Comparison of ENCODE assay signal across 8 mouse cellular contexts in genomic region chr19:5846154-5846553, GRCm38 (mm10). TPM values are rescaled to one million over a fixed set of nuclear protein-coding genes. Genes with fewer than 3 reads are reported as not detected.
A peak's percentile ranks its signal among the peaks of the same experiment; 100 is the strongest.
DNase-seq lines count a peak whose midpoint lies in the region; ATAC-seq and TF ChIP-seq lines count a peak whose summit lies in the region.

No protein-coding gene starts in this region.

- 1% methylated on average over 7 of the region's 7 CpGs for WGBS in heart, postnatal 0 days
- WGBS in limb, embryonic 12.5 days = 2% methylated on average over 7 of the region's 7 CpGs
- WGBS in olfactory bulb, adult 2 months = under 1% methylated on average over 7 of the region's 7 CpGs

- peak overlapping the region; percentile 60 for H3K4me2 ChIP-seq in heart, postnatal 0 days (ENCODE audit: low read depth, low read length)
- H3K4me2 ChIP-seq in limb, embryonic 12.5 days = peak overlapping the region; percentile 69

- no peaks in the 10 kb centered on the region; the same call in 1 of the 2 replicates for H3K36me3 ChIP-seq in heart, postnatal 0 days (replicated peaks; ENCODE audit: control insufficient read depth, insufficient read depth, low read length)
- peaks cover 4% of the 10 kb centered on the region for H3K36me3 ChIP-seq in limb, embryonic 12.5 days

- no peaks in the 10 kb centered on the region for H3K27me3 ChIP-seq in heart, postnatal 0 days (ENCODE audit: control insufficient read depth, insufficient read depth, low read length)
- H3K27me3 ChIP-seq in limb, embryonic 12.5 days = no peaks in the 10 kb centered on the region

- H3K9ac ChIP-seq in heart, postnatal 0 days (replicated peaks; ENCODE audit: low read depth, low read length) = peak overlapping the region; percentile 46
- H3K9ac ChIP-seq in limb, embryonic 12.5 days (replicated peaks) = peak overlapping the region; percentile 58

- peak overlapping the region; percentile 99 for H3K27ac ChIP-seq in heart, postnatal 0 days (ENCODE audit: low read depth)
- H3K27ac ChIP-seq in limb, embryonic 12.5 days = peak overlapping the region; percentile 98
- peak overlapping the region; percentile 97 for H3K27ac ChIP-seq in olfactory bulb, adult 2 months (ENCODE audit: insufficient read depth, low read depth, low read length)

- peak overlapping the region; percentile 47 for H3K4me3 ChIP-seq in heart, postnatal 0 days (ENCODE audit: low read depth, low read length)
- peak overlapping the region; percentile 39 for H3K4me3 ChIP-seq in limb, embryonic 12.5 days (replicated peaks)
- H3K4me3 ChIP-seq in olfactory bulb, adult 2 months (ENCODE audit: insufficient read depth, low read depth, low read length) = peak overlapping the region; percentile 44

- TF ChIP-seq EP300 in heart, postnatal 0 days (IDR thresholded peaks at IDR 0.05; ENCODE audit: low read depth) = no peak

- H3K9me3 ChIP-seq in heart, postnatal 0 days (replicated peaks; ENCODE audit: control insufficient read depth, low read length) = no peaks in the 10 kb centered on the region
- H3K9me3 ChIP-seq in limb, embryonic 12.5 days = no peaks in the 10 kb centered on the region

- ATAC-seq in heart, postnatal 0 days (ENCODE audit: insufficient read depth, low read depth) = peak; percentile 1; the same call in 1 of the 2 replicates
- ATAC-seq in limb, embryonic 12.5 days (ENCODE audit: insufficient number of reproducible peaks, insufficient read depth, low FRiP score, low TSS enrichment, low read depth) = peak; percentile 12

- no peak for TF ChIP-seq POLR2A in olfactory bulb, adult 2 months (IDR thresholded peaks at IDR 0.05; ENCODE audit: insufficient read depth, low read depth, low read length)

- DNase-seq in adrenal gland, postnatal 10 days = peak; percentile 41
- no peak for DNase-seq in adrenal gland, adult 18-20 months (ENCODE audit: low spot score in 2 of 2)
- DNase-seq in spleen, adult 12 weeks (ENCODE audit: low spot score) = peak; percentile 41
- DNase-seq in spleen, postnatal 14 days (ENCODE audit: low spot score in 2 of 2) = no peak
- DNase-seq in heart, postnatal 0 days (ENCODE audit: low spot score) = no peak
- no peak for DNase-seq in thymus, postnatal 4 days

- no peak for TF ChIP-seq CTCF in heart, postnatal 0 days (IDR thresholded peaks at IDR 0.05; ENCODE audit: low read depth)
- TF ChIP-seq CTCF in olfactory bulb, adult 2 months (IDR thresholded peaks at IDR 0.05; ENCODE audit: insufficient read depth, low read depth, low read length) = no peak

- H3K4me1 ChIP-seq in heart, postnatal 0 days (ENCODE audit: control insufficient read depth, insufficient read depth) = peaks cover 77% of the 10 kb centered on the region
- H3K4me1 ChIP-seq in limb, embryonic 12.5 days (replicated peaks) = peaks cover 81% of the 10 kb centered on the region
- H3K4me1 ChIP-seq in olfactory bulb, adult 2 months (ENCODE audit: control insufficient read depth, insufficient read depth, low read length) = peaks cover 68% of the 10 kb centered on the region

RNA-seq across cellular contexts. Expression of gene Frmd8, which starts 28.9 kb away (rescaled TPM):
- 10 to 100 TPM; 29.0 to 34.8 TPM for total RNA-seq in adrenal gland, postnatal 10 days (2021)
- total RNA-seq in adrenal gland, adult 18-20 months (2021) = 10 to 100 TPM; 21.1 to 42.8 TPM
- 29.1 and 53.8 TPM in 2 replicates for total RNA-seq in heart, postnatal 0 days (2014; rRNA removed; ENCODE audit: low replicate concordance)
- 12.8 and 14.9 TPM in 2 replicates for polyA plus RNA-seq in heart, postnatal 0 days (2015; fragmentation: Nextera tagmentation; extraction: Ambion mirVana)
- 37.2 and 41.4 TPM in 2 replicates for polyA plus RNA-seq in limb, embryonic 12.5 days (2016; fragmentation: Nextera tagmentation; extraction: Ambion mirVana)
- not detected in 2 replicates for polyA plus RNA-seq in olfactory bulb, adult 2 months (2012; ENCODE audit: insufficient read depth, insufficient read length, low replicate concordance, missing spikeins)

RNA-seq across cellular contexts. Expression of gene Slc25a45, which starts 31.5 kb away (rescaled TPM):
- 10 to 100 TPM; 13.4 to 14.2 TPM for total RNA-seq in adrenal gland, postnatal 10 days (2021)
- 10 to 100 TPM in 1 of 2 experiments, 1 to 10 TPM in 1; 4.9 to 19.0 TPM for total RNA-seq in adrenal gland, adult 18-20 months (2021)
- 3.1 and 4.8 TPM in 2 replicates for total RNA-seq in heart, postnatal 0 days (2014; rRNA removed; ENCODE audit: low replicate concordance)
- 2.8 and 2.9 TPM in 2 replicates for polyA plus RNA-seq in heart, postnatal 0 days (2015; fragmentation: Nextera tagmentation; extraction: Ambion mirVana)
- polyA plus RNA-seq in limb, embryonic 12.5 days (2016; fragmentation: Nextera tagmentation; extraction: Ambion mirVana) = 1.2 and 2.1 TPM in 2 replicates
- not detected in 2 replicates for polyA plus RNA-seq in olfactory bulb, adult 2 months (2012; ENCODE audit: insufficient read depth, insufficient read length, low replicate concordance, missing spikeins)

RNA-seq across cellular contexts. Expression of gene Tigd3, which starts 47.8 kb away (rescaled TPM):
- 1 to 10 TPM; 1.6 to 1.9 TPM for total RNA-seq in adrenal gland, postnatal 10 days (2021)
- 1 to 10 TPM in 1 of 2 experiments, under 1 TPM in 1; 0.90 to 1.1 TPM for total RNA-seq in adrenal gland, adult 18-20 months (2021)
- total RNA-seq in heart, postnatal 0 days (2014; rRNA removed; ENCODE audit: low replicate concordance) = 0.81 and 3.3 TPM in 2 replicates
- 0.85 and 0.91 TPM in 2 replicates for polyA plus RNA-seq in heart, postnatal 0 days (2015; fragmentation: Nextera tagmentation; extraction: Ambion mirVana)
- 5.5 and 6.6 TPM in 2 replicates for polyA plus RNA-seq in limb, embryonic 12.5 days (2016; fragmentation: Nextera tagmentation; extraction: Ambion mirVana)
- polyA plus RNA-seq in olfactory bulb, adult 2 months (2012; ENCODE audit: insufficient read depth, insufficient read length, low replicate concordance, missing spikeins) = not detected in 2 replicates

Comparison
In these comparisons a context has a peak if more than half of its experiments do, and no peak if none do; other contexts are left out.
1. DNase-seq: peak in adrenal gland, postnatal 10 days (single experiment) and spleen, adult 12 weeks (single experiment); none in adrenal gland, adult 18-20 months (0 of 2), spleen, postnatal 14 days (0 of 2), heart, postnatal 0 days (single experiment) and thymus, postnatal 4 days (single experiment).
2. Peak in every context shown above with its lines, with median percentiles within 50 percentile points of each other: H3K27ac ChIP-seq and H3K4me3 ChIP-seq.